Mouse (Mus musculus): ENCODE measurements around the gene Atg16l2.

DNA sequence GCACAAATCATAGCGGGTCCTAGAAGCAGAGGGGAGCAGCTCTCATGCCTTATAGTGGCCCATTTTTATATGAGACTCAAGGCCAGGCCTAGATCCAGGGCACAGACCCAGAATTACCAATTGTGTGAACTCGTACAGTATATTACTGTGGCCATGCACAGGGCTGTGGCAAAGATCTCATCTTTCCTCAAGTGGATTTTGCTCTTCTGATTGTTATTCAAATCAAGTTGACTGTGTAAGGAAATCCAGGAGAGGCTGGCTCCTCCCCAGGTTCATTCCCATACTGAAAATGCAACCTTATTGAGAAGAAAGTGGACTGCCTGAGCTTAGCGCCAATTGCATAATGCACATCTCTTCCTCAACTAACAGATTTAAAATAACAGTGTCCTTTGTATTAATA lies 19.3 kb downstream of the Atg16l2 start:
- TF ChIP-seq TAL1 (IDR thresholded peaks at IDR 0.05; ENCODE audit: low read length) (no peak), GATA1 (IDR thresholded peaks at IDR 0.05; ENCODE audit: low read length) (no peak)
